10 mouse cellular contexts compared by ENCODE assay signal in the genomic region with DNA sequence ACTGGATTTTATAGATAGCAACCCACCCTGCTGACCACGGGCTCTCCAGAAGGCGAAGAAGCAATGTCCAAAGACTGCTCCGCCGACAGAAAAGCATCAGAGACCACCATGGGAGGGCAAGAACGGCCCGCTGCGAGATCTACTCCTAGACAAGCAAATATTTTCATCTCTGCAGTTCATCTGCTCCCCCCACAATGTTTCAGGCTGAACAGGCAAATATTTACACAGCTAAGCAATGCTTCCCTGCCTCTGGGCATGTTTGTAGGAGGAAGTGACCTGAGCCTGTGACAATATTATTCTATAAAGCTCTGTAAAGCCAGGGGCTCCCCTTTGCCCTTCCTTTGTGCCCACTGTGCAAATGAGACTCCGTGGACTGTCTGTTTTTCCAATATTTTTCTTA. TPM values are rescaled to one million over a fixed set of nuclear protein-coding genes. Genes with fewer than 3 reads are reported as not detected.
A peak's percentile ranks its signal among the peaks of the same experiment; 100 is the strongest.
DNase-seq lines count a peak whose midpoint lies in the region; ATAC-seq and TF ChIP-seq lines count a peak whose summit lies in the region.
"Had no signal": no experiment of that assay in that cellular context is flagged by ENCODE, and none has a peak within 500 bp of the region (broad histone marks: within the 10 kb centered on the region; RNA-seq: fewer than 3 reads in every experiment).

No protein-coding gene starts in this region.

- WGBS in forebrain, embryonic 10.5 days = 87% methylated on average over 8 of the region's 8 CpGs
- WGBS in forebrain, embryonic 12.5 days = 88% methylated on average over 8 of the region's 8 CpGs
- WGBS in lung, embryonic 14.5 days = 32% methylated on average over 8 of the region's 8 CpGs
- WGBS in intestine, embryonic 15.5 days = 25% methylated on average over 8 of the region's 8 CpGs
- 71% methylated on average over 8 of the region's 8 CpGs for WGBS in neural tube, embryonic 15.5 days

- H3K9ac ChIP-seq in forebrain, embryonic 12.5 days = no peak overlapping the region
- no peak overlapping the region for H3K9ac ChIP-seq in lung, embryonic 14.5 days
- H3K9ac ChIP-seq in intestine, embryonic 15.5 days = no peak overlapping the region; the same call in 1 of the 2 replicates
- H3K9ac ChIP-seq in neural tube, embryonic 15.5 days (replicated peaks) = no peak overlapping the region

- TF ChIP-seq CTCF in lung, embryonic 14.5 days (IDR thresholded peaks at IDR 0.05; ENCODE audit: low read depth) = no peak

- H3K27me3 ChIP-seq in forebrain, embryonic 10.5 days (ENCODE audit: poor library complexity, severe bottlenecking) = no peaks in the 10 kb centered on the region; the same call in 1 of the 2 replicates
- H3K27me3 ChIP-seq in forebrain, embryonic 12.5 days = no peaks in the 10 kb centered on the region; the same call in 1 of the 2 replicates
- H3K27me3 ChIP-seq in lung, embryonic 14.5 days (ENCODE audit: insufficient read depth, low read length) = no peaks in the 10 kb centered on the region
- H3K27me3 ChIP-seq in intestine, embryonic 15.5 days (replicated peaks) = no peaks in the 10 kb centered on the region
- H3K27me3 ChIP-seq in neural tube, embryonic 15.5 days (replicated peaks) = no peaks in the 10 kb centered on the region
- H3K27me3 ChIP-seq: Patski had no signal

- ATAC-seq in forebrain, embryonic 12.5 days (ENCODE audit: low FRiP score) = no peak
- ATAC-seq in lung, embryonic 14.5 days (ENCODE audit: insufficient read depth) = no peak
- ATAC-seq in intestine, embryonic 15.5 days = no peak
- no peak for ATAC-seq in neural tube, embryonic 15.5 days (ENCODE audit: low FRiP score)
- ATAC-seq: Patski had no signal

- intact Hi-C loops in gastrocnemius, postnatal 14 days (cut with DNase I; ENCODE audit: low total_unique reads) = no loop called here

- H3K36me3 ChIP-seq in forebrain, embryonic 10.5 days (replicated peaks) = peaks cover 12% of the 10 kb centered on the region
- no peaks in the 10 kb centered on the region for H3K36me3 ChIP-seq in forebrain, embryonic 12.5 days (replicated peaks)
- H3K36me3 ChIP-seq in lung, embryonic 14.5 days (ENCODE audit: insufficient read depth) = no peaks in the 10 kb centered on the region
- no peaks in the 10 kb centered on the region for H3K36me3 ChIP-seq in intestine, embryonic 15.5 days
- no peaks in the 10 kb centered on the region for H3K36me3 ChIP-seq in neural tube, embryonic 15.5 days

- no peak overlapping the region for H3K4me2 ChIP-seq in forebrain, embryonic 12.5 days
- 0 out of 2 replicates have a peak overlapping the region, but pooled peaks have one; percentile 25 for H3K4me2 ChIP-seq in lung, embryonic 14.5 days
- peak overlapping the region; percentile 33; the same call in 1 of the 2 replicates for H3K4me2 ChIP-seq in intestine, embryonic 15.5 days (replicated peaks)
- H3K4me2 ChIP-seq in neural tube, embryonic 15.5 days = peak overlapping the region; percentile 20; the same call in 1 of the 2 replicates

- H3K4me3 ChIP-seq in forebrain, embryonic 10.5 days = no peak overlapping the region
- H3K4me3 ChIP-seq in forebrain, embryonic 12.5 days (replicated peaks) = no peak overlapping the region
- H3K4me3 ChIP-seq in lung, embryonic 14.5 days (ENCODE audit: low read depth, low read length) = no peak overlapping the region
- H3K4me3 ChIP-seq in intestine, embryonic 15.5 days (replicated peaks) = no peak overlapping the region
- no peak overlapping the region for H3K4me3 ChIP-seq in neural tube, embryonic 15.5 days (replicated peaks)
- H3K4me3 ChIP-seq: midbrain, embryonic 10.5 days had no signal

- DNase-seq in forebrain, embryonic 10.5 days (ENCODE audit: extremely low spot score, low spot score) = no peak
- DNase-seq in lung, embryonic 14.5 days = peak; percentile 36
- DNase-seq in lung, postnatal 25 days (ENCODE audit: low spot score) = no peak
- no peak for DNase-seq in gastrocnemius, postnatal 14 days
- no peak for DNase-seq in layer of hippocampus, adult 18-20 months (ENCODE audit: low spot score in 2 of 2)

- peak overlapping the region; percentile 1 for H3K27ac ChIP-seq in forebrain, embryonic 10.5 days
- no peak overlapping the region; the same call in 1 of the 2 replicates for H3K27ac ChIP-seq in forebrain, embryonic 12.5 days
- peak overlapping the region; percentile 70 for H3K27ac ChIP-seq in lung, embryonic 14.5 days (ENCODE audit: low read depth)
- peak overlapping the region; percentile 54 for H3K27ac ChIP-seq in intestine, embryonic 15.5 days
- H3K27ac ChIP-seq in neural tube, embryonic 15.5 days (replicated peaks) = peak overlapping the region; percentile 75
- H3K27ac ChIP-seq: midbrain, embryonic 10.5 days had no signal

- H3K9me3 ChIP-seq in forebrain, embryonic 10.5 days = peaks cover 22% of the 10 kb centered on the region; the same call in 1 of the 2 replicates
- no peaks in the 10 kb centered on the region; the same call in 1 of the 2 replicates for H3K9me3 ChIP-seq in forebrain, embryonic 12.5 days
- H3K9me3 ChIP-seq in lung, embryonic 14.5 days (ENCODE audit: low read depth, low read length) = no peaks in the 10 kb centered on the region
- no peaks in the 10 kb centered on the region for H3K9me3 ChIP-seq in intestine, embryonic 15.5 days
- H3K9me3 ChIP-seq in neural tube, embryonic 15.5 days (replicated peaks) = no peaks in the 10 kb centered on the region

- peaks cover 24% of the 10 kb centered on the region for H3K4me1 ChIP-seq in forebrain, embryonic 10.5 days
- H3K4me1 ChIP-seq in forebrain, embryonic 12.5 days = no peaks in the 10 kb centered on the region; the same call in 1 of the 2 replicates
- peaks cover 21% of the 10 kb centered on the region for H3K4me1 ChIP-seq in lung, embryonic 14.5 days (ENCODE audit: insufficient read depth)
- peaks cover 16% of the 10 kb centered on the region for H3K4me1 ChIP-seq in intestine, embryonic 15.5 days (replicated peaks)
- peaks cover 35% of the 10 kb centered on the region for H3K4me1 ChIP-seq in neural tube, embryonic 15.5 days

RNA-seq across cellular contexts. Expression of a gene that starts 20.2 kb away (rescaled TPM):
- polyA plus RNA-seq in forebrain, embryonic 10.5 days (2016; fragmentation: Nextera tagmentation; extraction: Ambion mirVana) = 2.3 and 2.8 TPM in 2 replicates
- polyA plus RNA-seq in forebrain, embryonic 12.5 days (2016; fragmentation: Nextera tagmentation; extraction: Ambion mirVana) = 3.5 and 4.0 TPM in 2 replicates
- 3.3 and 4.3 TPM in 2 replicates for polyA plus RNA-seq in lung, embryonic 14.5 days (2014; fragmentation: Nextera tagmentation; extraction: Ambion mirVana)
- 3.0 TPM in 2 replicates for polyA plus RNA-seq in intestine, embryonic 15.5 days (2015; fragmentation: Nextera tagmentation; extraction: Ambion mirVana)
- 4.7 and 4.9 TPM in 2 replicates for polyA plus RNA-seq in neural tube, embryonic 15.5 days (2015; fragmentation: Nextera tagmentation; extraction: Ambion mirVana)
- total RNA-seq in gastrocnemius, postnatal 14 days (2021) = 1 to 10 TPM; 7.9 to 9.5 TPM
- total RNA-seq in layer of hippocampus, adult 18-20 months (2021) = 10 to 100 TPM; 24.1 to 26.7 TPM
